Mouse (Mus musculus) adrenal gland (tissue): Measurements from ENCODE around the gene Rragb.
"Not testable (repeated sequence)": the region's sequence is repeated elsewhere in the genome, so short reads cannot be mapped to it uniquely, and the experiment has no call there.

Experiments used
- intact Hi-C: fragments of 180-260 bp; cut with DNase I; formaldehyde crosslinking; loops from one replicate; pipeline ENCODE4 v1.15.1; 2025
- long read RNA-seq, 2 experiments: library from polyadenylated mRNA; unstranded; transcript quantifications; one replicate each; pipeline ENCODE4 v2.0.0; 2020; ENCODE audit warnings: borderline replicate concordance in 1 of 2; ENCODE audit not compliant: insufficient replicate concordance in 1 of 2

Rragb gene
- long read RNA-seq, experiment 1, partial matches to known transcripts: 0 of 3 reads
- long read RNA-seq, experiment 1, other reads (novel, unspliced or antisense): 2 of 3 reads
- long read RNA-seq, experiment 2, partial matches to known transcripts: 2 of 5 reads
- long read RNA-seq, experiment 2, other reads (novel, unspliced or antisense): 3 of 5 reads

DNA sequence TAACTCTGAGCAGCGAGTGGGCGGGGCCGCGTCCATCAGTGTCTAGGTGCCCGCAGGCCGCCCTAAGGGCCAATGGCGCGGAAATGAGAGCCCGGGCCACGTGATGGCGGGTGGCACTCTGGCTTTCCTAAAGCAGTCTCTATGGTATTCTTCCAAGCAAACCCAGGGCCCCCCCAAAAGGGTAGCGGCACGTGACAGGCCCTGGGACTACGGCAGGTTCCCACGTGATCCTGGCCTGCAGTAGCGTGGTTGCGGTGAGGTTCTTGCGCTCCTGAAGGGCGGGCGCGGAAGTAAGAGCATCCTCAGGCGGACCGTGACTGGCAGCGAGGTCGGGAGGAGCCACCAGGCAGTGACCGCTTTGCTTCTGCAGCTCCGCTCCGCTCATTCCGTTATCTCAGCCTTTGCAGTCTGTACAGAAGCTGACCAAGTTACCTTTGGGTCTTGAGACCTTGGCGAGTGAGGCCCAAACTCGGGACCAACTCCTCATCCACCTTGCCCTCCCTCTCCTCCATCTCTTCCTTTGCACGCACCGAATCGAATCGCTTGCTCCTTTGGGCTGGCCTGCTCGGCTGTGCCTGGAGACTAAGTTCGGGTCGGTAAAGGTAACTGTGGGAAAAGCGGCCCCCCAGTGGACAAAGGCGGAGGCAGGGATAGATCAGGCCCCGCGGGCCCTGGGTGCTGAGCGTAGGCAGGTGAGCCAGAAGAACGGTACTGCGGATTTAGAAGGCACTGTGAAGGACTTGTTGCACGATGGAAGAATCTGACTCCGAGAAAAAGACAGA is at the start of gene Rragb:
TSS of gene Rragb (plus strand) at position 248 of the 782 bp plus-strand sequence.
- intact Hi-C loops: no loop called here

- intact Hi-C loops: no loop called here
Observed at GRCm38 (mm10) chrX:153118486-153118885, 21.3 kb upstream of the Rragb start, which contains the start of gene Foxr2. Gene Foxr2, plus strand, starts transcription at chrX:153118786.

DNA sequence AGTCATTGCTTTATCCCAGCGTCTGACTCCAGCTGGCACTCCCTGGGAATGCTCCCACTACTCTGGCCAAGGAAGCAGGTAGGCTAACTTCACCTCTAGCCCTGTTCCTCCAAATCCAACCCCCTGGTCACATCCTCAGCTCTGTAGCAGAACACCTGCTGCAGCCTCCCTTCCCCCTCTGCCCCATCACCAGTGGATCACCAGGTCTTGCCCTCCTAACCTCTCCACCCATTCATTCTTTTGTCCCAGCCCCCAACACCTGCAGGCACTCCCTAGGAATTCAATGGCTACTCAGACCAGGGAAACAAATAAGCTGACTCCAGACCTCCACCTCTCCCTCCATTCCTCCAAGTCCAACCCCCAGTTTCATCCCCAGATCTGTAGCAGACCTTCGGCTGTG is 20.8 kb upstream of the Rragb start:
- intact Hi-C loops: no loop called here

DNA sequence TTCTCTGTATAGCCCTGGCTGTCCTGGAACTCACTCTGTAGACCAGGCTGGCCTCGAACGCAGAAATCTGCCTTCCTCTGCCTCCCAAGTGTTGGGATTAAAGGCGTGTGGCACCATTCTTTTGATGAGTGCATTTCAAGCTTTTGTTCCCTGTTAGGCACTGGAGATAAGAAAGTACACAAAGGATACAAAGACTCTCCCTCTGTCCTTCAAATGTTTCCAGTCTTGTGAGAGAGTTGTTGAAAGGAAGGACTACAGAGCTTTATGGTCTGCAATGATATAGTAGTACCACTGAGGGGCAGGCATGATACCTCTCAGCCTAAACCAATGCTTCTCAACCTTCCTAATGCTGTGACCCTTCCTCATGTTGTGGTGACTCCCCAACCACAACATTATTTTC is 2.9 kb downstream of the Rragb start:
- intact Hi-C loops: no loop called here

DNA sequence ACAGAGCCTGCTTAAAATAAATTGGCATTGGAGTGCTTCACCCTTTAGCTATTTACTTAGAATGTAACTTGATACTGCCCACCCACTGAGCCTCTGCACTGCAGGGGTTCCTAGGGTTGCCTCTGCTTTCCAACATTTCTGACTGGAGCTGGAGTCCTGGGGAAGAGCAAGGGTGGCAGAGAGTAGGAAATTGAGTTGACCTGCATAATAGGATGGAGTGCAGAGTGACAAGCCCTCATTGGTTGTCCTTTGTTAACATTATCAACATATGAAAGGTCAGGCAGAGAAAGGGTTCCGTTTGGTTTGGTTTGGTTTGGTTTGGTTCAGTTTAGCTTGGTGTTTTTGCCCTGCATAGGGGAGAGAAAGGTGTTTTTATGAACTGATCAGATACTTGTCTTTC is 12.0 kb downstream of the Rragb start:
- intact Hi-C loops: no loop called here

DNA sequence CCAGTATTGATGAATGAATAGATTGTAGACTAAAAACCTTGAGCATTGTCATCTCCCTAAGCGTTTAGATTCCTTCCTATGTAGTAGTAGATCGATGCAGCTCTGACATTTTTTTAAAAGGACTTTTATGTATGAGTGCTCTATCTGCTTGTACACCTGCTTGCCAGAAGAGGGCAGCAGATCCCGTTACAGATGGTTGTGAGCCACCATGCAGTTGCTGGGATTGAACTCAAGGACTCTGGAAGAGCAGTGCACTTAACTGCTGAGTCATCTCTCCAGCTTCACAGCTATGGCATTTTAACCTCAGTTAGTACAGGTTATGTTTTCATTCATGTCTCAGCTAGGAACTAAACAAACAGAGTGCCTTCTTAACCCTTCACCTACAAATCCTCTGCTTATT is 15.5 kb downstream of the Rragb start:
- intact Hi-C loops: no loop called here

- intact Hi-C loops: no loop called here
Observed at GRCm38 (mm10) chrX:153174786-153175185, 35.0 kb downstream of the Rragb start.

DNA sequence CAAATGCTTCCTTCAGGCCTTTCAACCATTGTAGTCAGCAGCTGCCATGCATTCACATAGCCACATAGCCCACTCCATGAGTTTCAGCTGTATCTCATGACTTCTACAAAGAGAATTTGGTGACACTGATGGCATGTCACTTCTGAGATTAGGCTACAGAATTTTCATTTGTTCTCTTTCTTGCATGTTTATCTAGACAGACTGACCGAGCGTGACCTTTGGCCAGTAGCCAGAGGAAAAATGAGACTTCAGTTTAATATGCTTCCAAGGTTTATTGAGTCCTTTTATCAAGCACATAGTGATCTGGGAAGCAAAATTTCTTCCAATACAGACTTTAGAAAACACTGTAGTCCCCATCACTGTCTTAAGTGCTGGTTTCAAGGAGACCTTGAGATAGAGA is 42.4 kb downstream of the Rragb start:
- intact Hi-C loops: no loop called here

GRCm38 (mm10) chrX:153199185-153199584 is 59.4 kb downstream of the Rragb start:
- intact Hi-C loops: not testable (repeated sequence)

GRCm38 (mm10) chrX:153211101-153211500 is 71.3 kb downstream of the Rragb start:
- intact Hi-C loops: no loop called here
